Mouse (Mus musculus) forebrain, embryonic 16.5 days (tissue): ENCODE results near the gene Pira2. TPM values are rescaled to one million over a fixed set of nuclear protein-coding genes. Genes with fewer than 3 reads are reported as not detected.
"Not testable (repeated sequence)": the region's sequence is repeated elsewhere in the genome, so short reads cannot be mapped to it uniquely, and the experiment has no call there.

Source experiments
- ATAC-seq: fragments of 200-750 bp; cut with Nextera tagmentation; 2 replicates; pipeline ENCODE4 v1.8.0; 2017; ENCODE audit warnings: mild to moderate bottlenecking, moderate library complexity
- H3K27ac ChIP-seq: fragments of 300-500 bp; sonication (generic); 2 replicates; pipeline ENCODE4 v1.5.1; 2014; ENCODE audit warnings: low read length, control low read depth
- H3K27me3 ChIP-seq: fragments of 300-500 bp; sonication (generic); replicated peaks from 2 replicates; pipeline ENCODE4 v1.6.1; 2014; ENCODE audit warnings: low read length; ENCODE audit not compliant: control insufficient read depth, insufficient read depth
- H3K36me3 ChIP-seq: fragments of 300-500 bp; sonication (generic); 2 replicates; pipeline ENCODE4 v1.6.1; 2014; ENCODE audit not compliant: control insufficient read depth, insufficient read depth
- H3K4me1 ChIP-seq: fragments of 300-500 bp; sonication (generic); replicated peaks from 2 replicates; pipeline ENCODE4 v1.6.1; 2014; ENCODE audit warnings: low read length; ENCODE audit not compliant: control insufficient read depth, insufficient read depth
- H3K4me2 ChIP-seq: fragments of 300-500 bp; sonication (generic); 2 replicates; pipeline ENCODE4 v1.6.1; 2014; ENCODE audit warnings: mild to moderate bottlenecking, low read length, control low read depth
- H3K4me3 ChIP-seq: fragments of 300-500 bp; sonication (generic); replicated peaks from 2 replicates; pipeline ENCODE4 v1.5.1; 2014; ENCODE audit warnings: mild to moderate bottlenecking, low read length, control low read depth
- H3K9ac ChIP-seq: fragments of 300-500 bp; sonication (generic); replicated peaks from 2 replicates; pipeline ENCODE4 v1.6.1; 2014; ENCODE audit warnings: low read depth, low read length, control low read depth
- H3K9me3 ChIP-seq: fragments of 300-500 bp; sonication (generic); 2 replicates; pipeline ENCODE4 v1.6.1; 2016; ENCODE audit warnings: low read length; ENCODE audit not compliant: control insufficient read depth
- WGBS: fragments of 180-500 bp; shearing (Covaris S2); extraction: QIAGEN DNeasy Blood & Tissue Kit; methylation state at CpG from one replicate; pipeline ENCODE4 v1.1.7; 2014; 5-methylcytosine and 5-hydroxymethylcytosine counted together
- polyA plus RNA-seq: library from polyadenylated mRNA; unstranded; fragments of >200 nt; fragmentation: Nextera tagmentation; extraction: Ambion mirVana; gene quantifications from 2 replicates; pipeline ENCODE4 v1.2.1, GENCODE M21; 2015

Gene Pira2
- not detected in 2 replicates for polyA plus RNA-seq

GRCm38 (mm10) chr7:3844951-3845350 is at the start of gene Pira2:
TSS of gene Pira2 (minus strand) at chr7:3845051.
- H3K27me3 ChIP-seq = not testable (repeated sequence)

GRCm38 (mm10) chr7:3875032-3875431 is 30.2 kb upstream of the Pira2 start:
- not testable (repeated sequence) for H3K9me3 ChIP-seq, H3K27me3 ChIP-seq, H3K9ac ChIP-seq, H3K4me3 ChIP-seq, H3K4me2 ChIP-seq, H3K36me3 ChIP-seq, H3K27ac ChIP-seq, ATAC-seq, H3K4me1 ChIP-seq
- no CpG with 5 or more reads among the region's 1 CpGs for WGBS

More at GRCm38 (mm10) chr7:3844951-3845350, at the start of gene Pira2:
- H3K9me3 ChIP-seq, H3K4me3 ChIP-seq, H3K4me1 ChIP-seq, H3K4me2 ChIP-seq, ATAC-seq, H3K27ac ChIP-seq, H3K36me3 ChIP-seq, H3K9ac ChIP-seq: not testable (repeated sequence)
- no CpG with 5 or more reads among the region's 2 CpGs for WGBS

- not testable (repeated sequence) for H3K9ac ChIP-seq, H3K27me3 ChIP-seq, H3K4me2 ChIP-seq, H3K27ac ChIP-seq, H3K36me3 ChIP-seq, H3K9me3 ChIP-seq, ATAC-seq, H3K4me1 ChIP-seq, H3K4me3 ChIP-seq
- WGBS = no CpG with 5 or more reads among the region's 1 CpGs
Measured at GRCm38 (mm10) chr7:3837854-3838253, 7.0 kb downstream of the Pira2 start.

- H3K27ac ChIP-seq, ATAC-seq, H3K27me3 ChIP-seq, H3K4me2 ChIP-seq, H3K36me3 ChIP-seq, H3K9ac ChIP-seq, H3K4me1 ChIP-seq, H3K9me3 ChIP-seq, H3K4me3 ChIP-seq: not testable (repeated sequence)
Measured at GRCm38 (mm10) chr7:3830633-3831032, 14.2 kb downstream of the Pira2 start.

GRCm38 (mm10) chr7:3825599-3825998 is 19.3 kb downstream of the Pira2 start, which contains the start of gene Gm15448:
TSS of gene Gm15448 (minus strand) at chr7:3825687.
- not testable (repeated sequence) for H3K4me2 ChIP-seq, H3K36me3 ChIP-seq, ATAC-seq, H3K27me3 ChIP-seq, H3K9ac ChIP-seq, H3K27ac ChIP-seq, H3K4me3 ChIP-seq, H3K4me1 ChIP-seq, H3K9me3 ChIP-seq
- 44% methylated on average over 1 of the region's 3 CpGs for WGBS

- H3K4me1 ChIP-seq, H3K9me3 ChIP-seq, ATAC-seq, H3K27me3 ChIP-seq, H3K4me3 ChIP-seq, H3K9ac ChIP-seq, H3K4me2 ChIP-seq, H3K36me3 ChIP-seq, H3K27ac ChIP-seq: not testable (repeated sequence)
Measured at GRCm38 (mm10) chr7:3811912-3812311, 32.9 kb downstream of the Pira2 start.

- not testable (repeated sequence) for H3K27me3 ChIP-seq, H3K9ac ChIP-seq, ATAC-seq, H3K36me3 ChIP-seq, H3K27ac ChIP-seq, H3K9me3 ChIP-seq, H3K4me1 ChIP-seq, H3K4me3 ChIP-seq, H3K4me2 ChIP-seq
- 94% methylated on average over 4 of the region's 4 CpGs for WGBS
Measured at GRCm38 (mm10) chr7:3802935-3803334, 41.9 kb downstream of the Pira2 start.

- ATAC-seq, H3K4me2 ChIP-seq, H3K9me3 ChIP-seq, H3K4me1 ChIP-seq, H3K27me3 ChIP-seq, H3K4me3 ChIP-seq, H3K9ac ChIP-seq, H3K27ac ChIP-seq, H3K36me3 ChIP-seq: not testable (repeated sequence)
- 72% methylated on average over 3 of the region's 3 CpGs for WGBS
Measured at GRCm38 (mm10) chr7:3799940-3800339, 44.9 kb downstream of the Pira2 start.

- not testable (repeated sequence) for H3K9me3 ChIP-seq, H3K9ac ChIP-seq, H3K4me1 ChIP-seq, H3K27ac ChIP-seq, H3K4me3 ChIP-seq, H3K4me2 ChIP-seq, ATAC-seq, H3K27me3 ChIP-seq, H3K36me3 ChIP-seq
Measured at GRCm38 (mm10) chr7:3796286-3796685, 48.6 kb downstream of the Pira2 start.
